Mouse (Mus musculus): ENCODE results near the gene Vmn1r21.
"Not testable (repeated sequence)": the region's sequence is repeated elsewhere in the genome, so short reads cannot be mapped to it uniquely, and the experiment has no call there.

The Vmn1r21 gene

DNA sequence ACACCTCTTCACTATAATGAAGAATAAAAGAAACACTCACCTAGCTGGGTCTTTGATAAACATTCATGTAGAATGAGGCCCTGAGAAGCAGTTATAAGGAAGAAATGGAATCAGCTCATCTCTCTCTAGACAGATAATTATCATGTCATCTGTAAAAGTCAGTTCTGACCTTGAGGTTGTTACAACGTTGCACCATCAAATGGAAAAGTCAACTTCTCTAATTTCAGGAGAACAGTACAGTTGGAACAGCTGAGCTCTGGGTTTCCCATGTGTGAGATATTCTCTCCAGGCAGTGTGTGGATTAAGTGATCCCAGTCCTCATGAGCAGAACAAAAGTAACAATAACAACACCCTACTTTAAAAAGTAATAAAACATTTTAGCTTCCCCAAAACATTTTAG lies at the start of gene Vmn1r21:
Vmn1r21 (minus strand) TSS at position 58 of the 400 bp plus-strand sequence.
- DNase-seq (ENCODE audit: low spot score in 2 of 2) = no peak

DNA sequence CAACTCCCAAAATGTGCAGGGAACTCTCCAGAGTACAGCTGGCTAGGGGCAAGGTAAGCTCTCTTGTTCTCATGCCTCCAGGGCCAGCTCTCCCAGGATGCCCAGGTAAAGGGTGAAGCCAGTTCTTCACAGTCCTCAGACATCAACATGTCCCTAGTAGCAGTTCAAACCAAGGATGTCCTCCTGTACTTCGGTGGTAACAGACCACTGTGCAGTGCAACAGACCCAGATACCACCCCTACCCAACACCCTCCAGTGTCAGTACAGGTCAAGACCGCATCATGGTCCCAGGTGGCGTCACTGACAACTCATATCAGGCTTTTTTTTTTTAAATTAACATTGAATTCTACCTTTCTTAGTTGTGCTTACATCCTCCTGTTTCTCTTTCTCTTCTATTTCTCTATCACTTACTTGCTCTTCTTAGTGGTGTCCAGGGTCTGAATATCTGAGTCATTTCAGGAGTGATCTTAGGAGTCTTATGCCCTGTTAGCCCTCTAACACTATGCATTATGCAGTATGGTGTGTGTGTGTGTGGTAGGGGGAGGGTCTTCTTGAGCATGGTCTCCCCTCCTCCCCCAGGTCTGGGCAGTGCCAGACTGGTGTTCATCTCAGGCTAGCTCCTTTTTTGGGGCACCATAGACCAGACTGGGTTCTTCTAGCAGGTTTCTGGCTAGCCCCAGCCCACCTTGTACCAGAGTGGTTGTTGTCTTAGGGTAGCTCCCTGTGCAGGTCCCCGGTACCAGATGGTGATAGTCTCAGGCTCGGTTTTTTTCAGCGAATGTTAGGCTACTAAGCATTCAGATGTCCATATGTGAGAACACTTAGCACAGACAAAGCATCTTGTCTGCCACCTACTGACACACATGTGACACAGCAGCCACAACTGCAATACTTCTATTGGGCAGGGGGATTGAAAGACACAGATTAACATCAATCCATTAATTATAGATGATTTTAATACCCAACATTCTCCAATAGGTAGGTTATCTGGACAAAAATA lies 9.2 kb upstream of the Vmn1r21 start:
- DNase-seq (ENCODE audit: low spot score in 2 of 2) = peak in 1 of 2 experiments; percentile 12

- DNase-seq (ENCODE audit: low spot score in 2 of 2) = not testable (repeated sequence)
Measured at GRCm38 (mm10) chr6:57851177-57851576, 1.0 kb upstream of the Vmn1r21 start.

DNA sequence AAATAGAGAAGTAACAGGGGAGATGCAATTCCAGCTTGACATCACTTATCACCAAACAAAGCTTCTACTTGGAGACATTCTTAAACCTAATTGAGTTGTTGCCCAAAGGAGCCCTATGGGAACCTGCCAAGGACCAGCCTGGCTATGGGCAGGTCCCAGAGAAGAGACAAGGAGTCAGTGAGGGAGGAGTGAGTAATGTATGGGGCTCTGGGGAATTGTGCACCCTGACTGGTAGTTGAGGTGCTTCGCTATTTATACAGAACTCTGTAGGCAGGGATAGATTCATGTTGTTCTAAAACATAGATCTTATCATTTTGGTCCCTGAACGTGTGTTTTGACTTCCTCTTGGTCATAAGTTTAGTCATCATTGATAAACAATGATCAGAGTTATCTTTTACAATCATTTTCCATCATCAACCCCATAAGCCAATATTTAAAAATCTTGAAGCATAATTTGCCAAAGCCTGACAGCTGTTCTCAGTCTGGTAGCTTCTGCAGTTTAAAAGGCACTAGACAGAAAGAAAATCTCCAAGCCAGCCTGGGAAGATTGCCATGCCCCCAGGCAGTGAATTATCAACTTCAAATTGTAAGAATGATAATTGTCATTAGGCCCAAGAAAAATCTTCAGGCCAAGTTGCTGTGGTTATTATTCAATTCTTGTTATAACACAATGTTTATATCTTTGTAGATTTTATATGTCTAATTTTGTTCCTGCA lies 10.3 kb downstream of the Vmn1r21 start:
- DNase-seq (ENCODE audit: low spot score in 2 of 2) = no peak

DNA sequence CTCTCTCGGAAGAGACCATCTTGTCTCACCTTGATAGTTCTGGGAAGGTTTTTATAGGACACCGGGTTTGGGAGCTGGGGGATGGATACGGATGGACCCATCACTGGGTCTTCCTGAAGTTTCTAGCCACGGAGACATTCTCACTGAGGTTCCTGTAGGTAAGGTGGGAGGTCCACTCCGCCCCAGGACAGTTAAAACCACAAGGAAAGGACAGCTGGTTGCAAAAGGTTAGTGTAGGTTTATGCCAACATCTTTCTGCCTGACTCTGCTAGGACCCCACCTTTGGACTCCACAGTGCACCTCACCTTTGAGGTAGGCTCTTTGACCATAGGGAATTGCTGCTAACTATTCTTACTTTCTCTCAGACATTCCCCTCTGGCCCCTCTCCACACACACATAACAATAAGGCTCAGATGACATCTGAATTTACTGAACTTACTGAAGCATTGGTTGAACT lies 24.9 kb downstream of the Vmn1r21 start:
- no peak for DNase-seq (ENCODE audit: low spot score in 2 of 2)

- peak; percentile 51 to 58 for DNase-seq (ENCODE audit: low spot score in 2 of 2)
Measured at GRCm38 (mm10) chr6:57824422-57825258, 25.5 kb downstream of the Vmn1r21 start, which contains the start of gene Vopp1. Gene Vopp1 (minus strand): TSS chr6:57825159.

GRCm38 (mm10) chr6:57823461-57823860 lies 26.7 kb downstream of the Vmn1r21 start:
- DNase-seq (ENCODE audit: low spot score in 2 of 2) = no peak

DNA sequence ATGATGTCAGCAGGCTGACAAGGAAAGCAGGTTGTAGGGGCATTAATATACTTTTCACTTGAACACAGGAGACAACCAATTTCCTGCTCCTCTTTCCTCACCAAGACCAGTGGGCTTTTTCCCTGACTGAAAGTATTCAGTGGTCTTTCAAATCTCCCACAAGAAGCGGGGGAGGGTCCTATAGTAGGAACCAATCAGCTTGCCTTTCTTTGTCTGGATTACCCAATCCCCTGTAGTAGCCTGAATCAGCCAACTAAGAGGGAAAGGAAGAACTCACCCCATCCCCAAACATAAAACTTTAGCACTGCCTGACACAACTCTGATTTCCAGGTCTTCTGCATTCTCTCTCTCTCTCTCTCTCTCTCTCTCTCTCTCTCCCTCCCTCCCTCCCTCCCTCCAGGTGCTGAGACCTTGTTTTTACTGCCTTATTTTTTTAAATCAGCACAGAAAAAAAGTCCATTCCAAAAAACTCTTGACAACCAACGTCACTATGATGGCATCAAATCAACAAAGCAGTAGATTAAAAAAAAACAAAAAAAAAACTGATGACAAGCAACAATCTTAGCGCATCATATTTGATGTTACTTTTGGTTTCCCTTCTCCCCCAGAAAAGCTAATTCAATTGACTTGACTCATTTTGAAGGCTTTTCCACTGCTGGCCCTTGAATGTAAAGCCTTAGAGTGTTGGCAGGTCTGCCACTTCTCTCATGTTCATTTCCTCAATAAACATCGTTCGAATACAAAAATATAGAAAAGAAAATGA lies 27.3 kb downstream of the Vmn1r21 start:
- DNase-seq (ENCODE audit: low spot score in 2 of 2) = no peak

GRCm38 (mm10) chr6:57814436-57814940 lies 35.7 kb downstream of the Vmn1r21 start:
- DNase-seq (ENCODE audit: low spot score in 2 of 2) = peak in 1 of 2 experiments; percentile 22

- DNase-seq (ENCODE audit: low spot score in 2 of 2) = no peak
Measured at GRCm38 (mm10) chr6:57811748-57812730, 38.1 kb downstream of the Vmn1r21 start.

DNA sequence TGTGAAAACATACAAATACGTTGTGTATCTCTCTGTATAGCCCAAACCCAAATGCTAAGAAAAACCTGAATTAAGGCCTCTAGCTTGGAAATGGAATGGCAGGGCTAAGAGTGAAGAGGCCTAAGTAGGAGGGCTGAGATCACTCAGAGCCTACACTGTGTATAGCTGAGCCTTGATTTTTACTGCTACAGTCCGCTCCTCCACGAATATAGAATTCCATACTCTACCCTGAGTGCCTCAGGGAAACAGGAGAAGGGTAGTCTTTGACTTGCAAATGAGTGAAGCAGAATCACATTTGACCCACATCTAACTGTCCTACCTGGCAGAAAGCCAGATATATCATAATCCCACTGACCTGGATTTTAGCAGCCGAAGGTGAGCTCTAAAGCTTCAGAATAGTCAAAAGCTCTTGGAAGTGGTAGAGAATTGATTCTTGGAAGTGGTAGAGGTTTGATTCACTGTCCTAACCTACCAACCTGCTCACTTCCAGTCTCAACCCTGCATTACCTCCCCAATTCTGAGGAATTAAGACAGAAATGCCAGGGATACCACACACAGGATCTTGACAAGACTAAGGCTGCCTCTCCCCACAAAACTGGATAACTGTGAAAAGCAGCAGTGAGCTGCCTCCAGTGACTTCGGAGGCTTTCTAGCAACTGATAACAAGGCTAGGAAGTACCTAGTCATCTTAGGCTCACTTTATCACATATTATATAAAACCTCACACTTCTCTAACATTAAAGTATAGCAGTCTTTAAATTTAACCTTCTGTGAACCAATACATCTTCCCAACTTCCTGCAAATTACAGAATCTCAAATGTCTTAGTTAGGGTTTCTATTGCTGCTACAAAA lies 44.7 kb downstream of the Vmn1r21 start:
- no peak for DNase-seq (ENCODE audit: low spot score in 2 of 2)

- no peak for DNase-seq (ENCODE audit: low spot score in 2 of 2)
Measured at GRCm38 (mm10) chr6:57803130-57803529, 47.0 kb downstream of the Vmn1r21 start.

DNA sequence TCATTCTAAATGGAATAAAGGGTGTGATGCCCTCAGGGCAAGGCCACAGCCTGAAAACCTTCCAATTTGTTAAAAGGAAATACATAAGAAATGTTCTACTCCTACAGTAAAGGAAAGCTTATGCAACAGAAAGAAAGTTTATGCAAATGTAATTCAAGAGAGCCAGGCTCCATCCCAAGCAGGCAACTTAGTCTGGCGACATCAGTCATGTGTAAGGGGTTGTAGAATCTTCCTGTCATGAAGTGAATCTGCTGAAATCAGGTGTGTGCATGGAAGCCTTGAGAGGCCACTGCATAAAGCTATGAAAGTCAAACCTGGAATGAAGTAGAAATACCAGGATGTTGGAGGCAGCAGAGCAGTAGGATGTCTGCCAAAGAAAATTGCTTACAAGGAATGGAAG lies 51.2 kb downstream of the Vmn1r21 start:
- DNase-seq (ENCODE audit: low spot score in 2 of 2) = no peak

GRCm38 (mm10) chr6:57796853-57797423 lies 53.2 kb downstream of the Vmn1r21 start:
- DNase-seq (ENCODE audit: low spot score in 2 of 2) = no peak

DNA sequence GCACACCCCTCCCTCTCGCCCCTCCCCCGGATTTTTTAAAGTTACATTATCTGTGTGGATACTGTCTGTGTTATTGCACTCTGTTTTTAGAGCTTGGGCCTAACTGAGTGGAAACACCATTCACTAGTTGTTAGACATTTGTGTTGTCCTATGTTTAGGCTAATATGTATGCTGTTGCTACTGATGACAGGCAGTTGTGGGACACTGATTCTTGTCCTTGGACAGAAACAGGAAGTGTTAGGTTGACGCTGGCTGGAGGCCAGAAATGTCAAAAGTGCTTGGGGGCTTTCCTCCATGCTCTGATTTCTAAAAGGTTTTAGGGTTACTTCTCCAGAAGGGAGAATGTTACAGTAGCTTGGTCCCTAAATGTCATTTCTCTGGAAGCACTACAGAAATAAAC lies 54.3 kb downstream of the Vmn1r21 start:
- DNase-seq (ENCODE audit: low spot score in 2 of 2) = no peak

Measured in frontal cortex, postnatal 25 days (tissue).